Mouse (Mus musculus) embryo, embryonic 10.5 days (tissue): ENCODE measurements at regions not wholly inside any gene's neighbourhood (a gene's known extent, or its start where the extent isn't known, plus 50 kb on each side); places are given as distances from the start of the nearest gene placed in this dataset.

Source experiments
- DNase-seq: peaks from one replicate; pipeline ENCODE4 v3.0.0-alpha.2; 2015; ENCODE audit warnings: low spot score

GRCm38 (mm10) chr11:38938124-38938883 lies 1702.5 kb upstream of the Tenm2 start:
- peak; percentile 60 for DNase-seq
